Mouse (Mus musculus): ENCODE results near the gene Tubgcp4.

Gene Tubgcp4

GRCm38 (mm10) chr2:121204276-121204675 is 33.8 kb downstream of the Tubgcp4 start:
- DNase-seq (ENCODE audit: low spot score in 2 of 2) = no peak

- no peak for DNase-seq (ENCODE audit: low spot score in 2 of 2)
These were observed 36.1 kb downstream of the Tubgcp4 start for GRCm38 (mm10) chr2:121206541-121206940.

- DNase-seq (ENCODE audit: low spot score in 2 of 2) = no peak
These were observed 44.0 kb downstream of the Tubgcp4 start for GRCm38 (mm10) chr2:121214491-121214890.

- no peak for DNase-seq (ENCODE audit: low spot score in 2 of 2)
These were observed 48.7 kb downstream of the Tubgcp4 start for GRCm38 (mm10) chr2:121219177-121219576.

GRCm38 (mm10) chr2:121219994-121220393 is 49.5 kb downstream of the Tubgcp4 start:
- no peak for DNase-seq (ENCODE audit: low spot score in 2 of 2)

GRCm38 (mm10) chr2:121223010-121223409 is 52.6 kb downstream of the Tubgcp4 start:
- no peak for DNase-seq (ENCODE audit: low spot score in 2 of 2)

DNA sequence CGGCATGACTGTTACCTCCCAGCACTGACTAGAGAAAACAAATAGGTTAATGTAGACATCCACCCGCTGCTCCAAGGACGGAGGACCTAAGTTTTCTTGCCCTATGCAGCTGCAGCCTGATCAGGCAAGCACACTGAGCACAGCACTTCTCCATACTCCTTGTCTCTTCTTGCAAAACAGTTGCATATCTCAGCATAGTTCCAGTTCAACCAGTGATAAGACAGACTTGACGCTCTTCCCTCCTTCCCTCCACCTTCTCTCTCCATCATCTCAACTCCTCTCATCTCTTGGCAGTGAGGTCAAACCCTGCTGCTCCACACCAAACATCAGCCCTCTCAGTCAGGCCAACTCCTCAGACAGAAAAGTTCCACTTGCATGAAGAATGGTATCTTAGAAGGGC is 57.7 kb downstream of the Tubgcp4 start:
- no peak for DNase-seq (ENCODE audit: low spot score in 2 of 2)

DNA sequence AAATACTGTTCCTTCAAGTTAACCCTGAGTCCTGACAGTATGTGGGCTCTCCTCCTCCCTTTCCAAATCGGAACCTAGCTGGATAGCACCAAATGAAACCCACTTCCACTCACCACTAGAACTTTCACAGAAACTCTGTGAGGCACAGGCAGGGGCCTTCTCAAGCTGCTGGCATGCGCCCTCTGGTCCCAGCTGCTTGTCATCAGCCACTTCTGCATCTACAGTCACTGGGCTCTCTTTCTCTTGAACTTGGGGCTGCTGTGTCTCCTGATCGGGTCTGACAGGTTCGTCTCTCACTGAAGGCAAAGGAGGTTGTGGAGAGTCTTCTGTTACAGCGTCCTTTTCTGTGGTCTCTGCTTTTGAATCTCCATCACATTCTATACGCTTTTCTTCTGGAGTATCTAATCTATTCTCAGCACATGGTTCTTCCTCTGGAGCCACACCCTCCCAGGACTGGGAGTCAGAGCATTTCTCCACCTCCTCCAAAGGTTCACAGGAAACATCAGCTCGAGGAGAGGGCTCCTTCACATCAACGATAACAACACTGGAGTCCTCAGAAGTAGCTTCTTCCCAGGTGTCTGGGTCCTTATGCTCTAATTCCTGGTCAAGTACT is 65.1 kb downstream of the Tubgcp4 start:
- DNase-seq (ENCODE audit: low spot score in 2 of 2) = peak; percentile 17 to 19

- DNase-seq (ENCODE audit: low spot score in 2 of 2) = no peak
These were observed 69.0 kb downstream of the Tubgcp4 start for GRCm38 (mm10) chr2:121239426-121239825.

GRCm38 (mm10) chr2:121244099-121244498 is 73.6 kb downstream of the Tubgcp4 start:
- no peak for DNase-seq (ENCODE audit: low spot score in 2 of 2)

Data from spleen, postnatal 14 days (tissue).